Mouse (Mus musculus) embryonic facial prominence, embryonic 12.5 days (tissue): ENCODE data around the gene Szrd1. TPM values are rescaled to one million over a fixed set of nuclear protein-coding genes. Genes with fewer than 3 reads are reported as not detected.
A peak's percentile ranks its signal among the peaks of the same experiment; 100 is the strongest.

Experiments used
- ATAC-seq: fragments of 200-750 bp; cut with Nextera tagmentation; 2 replicates; pipeline ENCODE4 v1.8.0; 2017; ENCODE audit not compliant: insufficient number of reproducible peaks, insufficient read depth, low FRiP score, low TSS enrichment
- H3K27ac ChIP-seq: fragments of 300-500 bp; sonication (generic); 2 replicates; pipeline ENCODE4 v1.5.1; 2016; ENCODE audit warnings: mild to moderate bottlenecking
- H3K27me3 ChIP-seq: fragments of 300-500 bp; sonication (generic); 2 replicates; pipeline ENCODE4 v1.6.1; 2016; ENCODE audit warnings: mild to moderate bottlenecking, moderate library complexity
- H3K36me3 ChIP-seq: fragments of 300-500 bp; sonication (generic); 2 replicates; pipeline ENCODE4 v1.6.1; 2016; ENCODE audit warnings: mild to moderate bottlenecking
- H3K4me1 ChIP-seq: fragments of 300-500 bp; sonication (generic); 2 replicates; pipeline ENCODE4 v1.6.1; 2016
- H3K4me2 ChIP-seq: fragments of 300-500 bp; sonication (generic); replicated peaks from 2 replicates; pipeline ENCODE4 v1.6.1; 2016; ENCODE audit warnings: mild to moderate bottlenecking, moderate library complexity
- H3K4me3 ChIP-seq: fragments of 300-500 bp; sonication (generic); 2 replicates; pipeline ENCODE4 v1.5.1; 2016; ENCODE audit warnings: mild to moderate bottlenecking
- H3K9ac ChIP-seq: fragments of 300-500 bp; sonication (generic); 2 replicates; pipeline ENCODE4 v1.6.1; 2016; ENCODE audit warnings: mild to moderate bottlenecking, moderate library complexity
- H3K9me3 ChIP-seq: fragments of 300-500 bp; sonication (generic); 2 replicates; pipeline ENCODE4 v1.6.1; 2016; ENCODE audit warnings: mild to moderate bottlenecking, moderate library complexity
- whole genome bisulfite sequencing: fragments of 180-500 bp; shearing (Covaris S2); methylation state at CpG from one replicate; pipeline ENCODE4 v1.1.7; 2016; 5-methylcytosine and 5-hydroxymethylcytosine counted together
- polyA plus RNA-seq: library from polyadenylated mRNA; unstranded; fragments of >200 nt; fragmentation: Nextera tagmentation; extraction: Ambion mirVana; gene quantifications from 2 replicates; pipeline ENCODE4 v1.2.1, GENCODE M21; 2016

The Szrd1 gene
- polyA plus RNA-seq, 1 experiment from 2014 or later = 35.2 TPM

DNA sequence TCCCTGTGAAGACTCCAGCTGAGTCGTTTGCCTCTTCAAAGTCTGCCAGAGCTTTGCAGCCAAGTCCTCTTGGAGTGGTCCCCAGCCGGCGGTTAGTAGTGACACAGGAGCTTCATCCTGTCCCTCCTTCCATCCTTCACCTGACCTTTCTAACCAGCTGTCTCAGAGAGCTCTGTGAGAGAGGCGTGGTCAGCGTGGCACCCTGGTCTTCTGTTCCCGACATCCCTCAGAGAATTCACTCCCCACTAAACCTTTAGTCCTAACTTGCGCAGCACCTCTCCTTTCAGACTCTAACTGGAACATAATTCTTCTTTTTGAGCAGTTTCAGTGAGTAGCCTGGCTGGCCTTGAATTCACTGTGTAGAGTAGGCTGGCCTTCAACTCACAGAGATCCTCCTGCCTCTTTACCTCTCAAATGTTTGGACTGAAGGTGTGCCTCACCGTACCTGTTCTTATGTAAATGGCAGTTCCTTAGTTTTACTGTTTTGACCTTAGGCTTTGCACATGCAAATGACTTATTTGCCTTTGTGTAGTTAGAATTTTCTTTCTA is 26.2 kb upstream of the Szrd1 start:
- Histone ChIP-seq H3K9me3 (no peaks in the 10 kb centered on the region), H3K4me3 (no peak overlapping the region), H3K27me3 (no peaks in the 10 kb centered on the region), H3K4me1 (no peaks in the 10 kb centered on the region), H3K36me3 (peaks cover 25% of the 10 kb centered on the region), H3K4me2 (no peak overlapping the region), H3K9ac (no peak overlapping the region), H3K27ac (no peak overlapping the region)
- ATAC-seq = no peak
- 89% methylated on average over 8 of the region's 8 CpGs for WGBS

DNA sequence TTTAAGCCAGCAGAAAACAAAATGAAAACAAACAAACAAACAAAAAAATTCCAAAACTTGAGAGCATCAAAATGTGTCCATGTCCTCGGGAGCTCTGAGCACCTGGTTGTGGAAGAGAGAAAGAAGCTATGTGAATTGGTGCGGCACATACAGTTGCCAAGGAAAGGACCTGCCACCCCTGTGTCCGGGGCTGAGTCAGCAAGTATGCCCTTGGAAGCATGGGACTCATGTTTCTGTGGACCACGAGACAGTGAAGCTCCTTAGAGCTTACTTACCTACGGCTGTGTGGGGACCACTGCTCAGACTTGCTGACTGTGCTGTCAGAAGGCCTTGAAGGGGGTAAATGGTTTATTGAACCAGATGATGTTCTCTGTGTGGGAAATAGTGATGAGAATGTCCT is 24.2 kb upstream of the Szrd1 start:
- H3K27me3 ChIP-seq = no peaks in the 10 kb centered on the region
- no peak overlapping the region for H3K27ac ChIP-seq
- H3K4me3 ChIP-seq = no peak overlapping the region
- 87% methylated on average over 5 of the region's 5 CpGs for WGBS
- H3K9ac ChIP-seq = no peak overlapping the region
- peaks cover 10% of the 10 kb centered on the region for H3K36me3 ChIP-seq
- H3K4me1 ChIP-seq = peaks cover 15% of the 10 kb centered on the region
- no peak for ATAC-seq
- no peaks in the 10 kb centered on the region for H3K9me3 ChIP-seq
- H3K4me2 ChIP-seq = no peak overlapping the region

DNA sequence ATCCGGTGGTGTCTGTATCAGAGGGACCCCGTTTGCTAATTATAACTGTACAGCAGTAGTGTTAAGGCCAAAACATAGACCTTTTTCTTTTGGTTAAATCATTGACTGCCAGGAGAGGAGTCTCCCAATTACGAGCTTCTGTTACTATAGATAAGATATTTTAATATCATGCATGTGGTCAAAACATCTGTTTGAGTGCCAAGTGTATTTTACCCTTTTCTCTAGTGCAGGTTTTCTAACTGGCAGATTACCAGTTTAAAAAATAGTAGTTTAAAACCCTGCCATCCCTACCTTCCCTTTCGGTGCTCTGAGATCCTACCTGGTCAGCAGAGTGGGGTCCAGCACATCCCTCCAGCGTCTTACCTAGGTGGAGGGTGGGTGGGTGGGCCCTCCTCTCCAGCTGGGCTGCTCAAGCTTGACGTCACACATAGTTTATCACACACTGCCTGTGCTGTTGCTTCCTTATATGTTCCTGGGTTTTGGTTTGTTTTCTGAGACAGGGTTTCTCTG is 22.2 kb upstream of the Szrd1 start:
- Histone ChIP-seq H3K27ac (no peak overlapping the region), H3K4me1 (peaks cover 23% of the 10 kb centered on the region), H3K9ac (no peak overlapping the region), H3K27me3 (no peaks in the 10 kb centered on the region), H3K36me3 (no peaks in the 10 kb centered on the region), H3K4me2 (no peak overlapping the region), H3K4me3 (no peak overlapping the region), H3K9me3 (no peaks in the 10 kb centered on the region)
- ATAC-seq = no peak
- WGBS = 89% methylated on average over 6 of the region's 6 CpGs

- peaks cover 27% of the 10 kb centered on the region for H3K4me1 ChIP-seq
- no peak overlapping the region for H3K4me2 ChIP-seq
- H3K9me3 ChIP-seq = no peaks in the 10 kb centered on the region
- no peaks in the 10 kb centered on the region for H3K27me3 ChIP-seq
- WGBS = 81% methylated on average over 4 of the region's 4 CpGs
- H3K4me3 ChIP-seq = no peak overlapping the region
- ATAC-seq = no peak
- no peaks in the 10 kb centered on the region for H3K36me3 ChIP-seq
- H3K9ac ChIP-seq = no peak overlapping the region
- no peak overlapping the region for H3K27ac ChIP-seq
Measured at GRCm38 (mm10) chr4:141160193-141160592, 20.6 kb upstream of the Szrd1 start.

GRCm38 (mm10) chr4:141159666-141160065 is 20.1 kb upstream of the Szrd1 start:
- Histone ChIP-seq H3K4me1 (peaks cover 27% of the 10 kb centered on the region), H3K4me2 (no peak overlapping the region), H3K9ac (no peak overlapping the region), H3K4me3 (no peak overlapping the region), H3K9me3 (no peaks in the 10 kb centered on the region), H3K27ac (peak overlapping the region; percentile 64), H3K36me3 (no peaks in the 10 kb centered on the region), H3K27me3 (no peaks in the 10 kb centered on the region)
- WGBS = 32% methylated on average over 5 of the region's 5 CpGs
- ATAC-seq = no peak

- H3K9me3 ChIP-seq = no peaks in the 10 kb centered on the region
- no peak overlapping the region for H3K9ac ChIP-seq
Measured at GRCm38 (mm10) chr4:141159093-141159492, 19.5 kb upstream of the Szrd1 start.

GRCm38 (mm10) chr4:141158609-141159008 is 19.0 kb upstream of the Szrd1 start:
- WGBS = 85% methylated on average over 2 of the region's 2 CpGs
- Histone ChIP-seq H3K4me1 (peaks cover 27% of the 10 kb centered on the region), H3K36me3 (no peaks in the 10 kb centered on the region), H3K9me3 (no peaks in the 10 kb centered on the region), H3K4me2 (no peak overlapping the region), H3K9ac (no peak overlapping the region), H3K4me3 (no peak overlapping the region), H3K27ac (no peak overlapping the region), H3K27me3 (no peaks in the 10 kb centered on the region)
- ATAC-seq = no peak

More at GRCm38 (mm10) chr4:141159093-141159492, 19.5 kb upstream of the Szrd1 start:
- 0 out of 2 replicates have a peak, but pooled peaks have one; percentile 28 for ATAC-seq
- Histone ChIP-seq H3K27ac (peak overlapping the region; percentile 64; the same call in 1 of the 2 replicates), H3K4me3 (no peak overlapping the region), H3K4me2 (no peak overlapping the region), H3K27me3 (no peaks in the 10 kb centered on the region), H3K4me1 (peaks cover 27% of the 10 kb centered on the region), H3K36me3 (no peaks in the 10 kb centered on the region)
- 46% methylated on average over 11 of the region's 11 CpGs for WGBS

DNA sequence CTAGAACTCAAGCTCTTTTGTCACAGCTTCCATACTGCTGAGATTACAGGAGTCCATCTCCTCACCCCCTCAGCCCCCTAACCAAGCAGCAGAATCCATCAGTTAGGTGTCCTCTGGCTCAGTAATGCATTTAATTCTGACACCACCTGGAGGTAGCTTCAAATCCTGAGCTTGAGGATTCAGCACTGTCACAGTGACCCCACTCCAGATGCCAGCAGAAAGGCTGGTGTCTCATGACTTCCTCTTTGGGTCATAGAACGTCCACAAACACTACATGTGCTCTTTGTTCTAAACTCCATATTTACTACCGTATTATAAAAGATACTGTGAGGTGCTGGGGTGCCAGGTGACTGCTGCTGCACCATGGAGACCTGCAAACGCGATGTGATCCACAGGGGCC is 17.9 kb upstream of the Szrd1 start:
- no peak overlapping the region for H3K4me2 ChIP-seq
- H3K36me3 ChIP-seq = 0 out of 2 replicates have a peak, but pooled peaks cover 3% of the 10 kb centered on the region
- no peaks in the 10 kb centered on the region for H3K9me3 ChIP-seq
- H3K27me3 ChIP-seq = no peaks in the 10 kb centered on the region
- 85% methylated on average over 4 of the region's 4 CpGs for WGBS
- no peak overlapping the region for H3K9ac ChIP-seq
- H3K4me3 ChIP-seq = no peak overlapping the region
- peaks cover 27% of the 10 kb centered on the region for H3K4me1 ChIP-seq
- no peak for ATAC-seq
- no peak overlapping the region for H3K27ac ChIP-seq

DNA sequence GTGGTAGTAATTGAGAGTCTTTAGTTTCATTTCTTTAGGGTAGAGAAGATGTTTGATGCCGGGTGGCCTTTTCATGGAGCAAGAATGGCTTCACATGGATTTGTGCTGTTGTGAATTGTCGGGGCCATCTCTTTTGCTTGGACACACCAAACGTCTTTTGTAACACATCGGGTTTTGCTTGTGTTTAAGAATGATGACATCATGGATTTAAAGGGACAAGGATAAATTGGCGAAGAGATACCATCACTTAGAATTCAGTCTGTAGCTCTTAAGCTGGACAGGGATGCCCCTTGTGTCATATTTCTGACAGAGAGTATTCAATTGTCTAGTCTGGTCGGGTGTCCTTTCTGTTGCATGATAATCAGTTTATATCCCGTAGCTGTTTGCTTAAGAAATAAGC is 9.5 kb upstream of the Szrd1 start:
- Histone ChIP-seq H3K27ac (no peak overlapping the region), H3K27me3 (no peaks in the 10 kb centered on the region), H3K36me3 (0 out of 2 replicates have a peak, but pooled peaks cover 5% of the 10 kb centered on the region), H3K9ac (peak overlapping the region; percentile 83), H3K4me1 (peaks cover 11% of the 10 kb centered on the region), H3K4me3 (peak overlapping the region; percentile 92), H3K4me2 (peak overlapping the region; percentile 78), H3K9me3 (no peaks in the 10 kb centered on the region)
- no peak for ATAC-seq
- WGBS = 32% methylated on average over 7 of the region's 7 CpGs

- Histone ChIP-seq H3K4me1 (peaks cover 11% of the 10 kb centered on the region), H3K9ac (peak overlapping the region; percentile 83), H3K27ac (peak overlapping the region; percentile 92), H3K36me3 (0 out of 2 replicates have a peak, but pooled peaks cover 5% of the 10 kb centered on the region), H3K9me3 (no peaks in the 10 kb centered on the region), H3K4me2 (peak overlapping the region; percentile 78), H3K27me3 (no peaks in the 10 kb centered on the region), H3K4me3 (peak overlapping the region; percentile 92)
- peak; percentile 79 for ATAC-seq
- whole genome bisulfite sequencing = 0% methylated on average over 64 of the region's 66 CpGs
Measured at GRCm38 (mm10) chr4:141148009-141148801, 8.6 kb upstream of the Szrd1 start.

DNA sequence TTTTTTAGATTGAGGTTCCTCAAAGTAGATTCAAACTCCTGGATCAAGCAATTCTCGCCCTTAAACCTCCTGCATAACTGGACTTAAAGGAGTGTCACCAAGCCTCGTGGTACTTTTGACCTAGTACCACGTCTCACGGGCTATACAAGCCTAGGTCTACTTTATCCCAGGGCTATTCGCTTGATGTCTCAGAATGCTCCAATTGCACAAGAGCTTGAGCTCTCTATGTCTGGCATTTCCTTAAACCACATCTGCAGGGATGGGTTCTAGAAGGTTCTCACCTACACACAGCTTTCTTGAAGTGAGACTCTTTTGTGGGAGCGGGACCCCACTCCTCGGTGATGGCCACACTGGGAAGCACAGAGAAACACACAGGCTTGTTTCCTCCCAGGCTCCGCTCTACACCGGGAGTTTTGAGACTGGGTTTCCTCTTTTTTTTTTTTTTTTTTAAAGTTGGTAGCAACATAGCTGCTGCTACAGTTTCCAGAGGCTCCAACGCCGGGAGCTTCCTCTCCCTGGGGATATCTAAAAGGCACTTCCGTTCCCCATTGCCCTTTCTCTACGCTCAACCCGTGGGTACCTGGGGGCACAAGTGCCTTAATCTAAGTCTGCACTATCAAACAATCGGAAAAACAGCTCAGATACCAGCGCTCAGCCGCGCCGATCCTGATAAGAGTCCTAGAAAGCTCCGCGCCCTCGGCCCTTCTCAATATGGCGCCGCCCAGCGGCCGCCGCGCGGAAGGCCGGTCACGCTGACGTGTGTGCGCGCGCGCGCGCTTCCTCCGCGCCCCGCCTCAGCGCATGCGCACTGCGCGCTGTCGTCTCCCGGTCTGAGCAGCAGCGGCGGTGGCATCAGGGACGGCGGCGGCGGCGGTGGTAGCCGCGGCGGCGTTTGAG is 7.8 kb upstream of the Szrd1 start, which contains the start of gene Fbxo42:
Gene Fbxo42 (plus strand): TSS at position 802 of the 897 bp plus-strand sequence.
- WGBS = 8% methylated on average over 58 of the region's 58 CpGs
- H3K4me1 ChIP-seq = peaks cover 11% of the 10 kb centered on the region
- peak within 1 kb of the TSS; percentile 92 for H3K27ac ChIP-seq
- no peaks in the 10 kb centered on the region for H3K9me3 ChIP-seq
- peak; percentile 73 for ATAC-seq
- peak within 1 kb of the TSS; percentile 83 for H3K9ac ChIP-seq
- H3K4me3 ChIP-seq = peak within 1 kb of the TSS; percentile 92
- no peaks in the 10 kb centered on the region for H3K27me3 ChIP-seq
- 0 out of 2 replicates have a peak, but pooled peaks cover under 1% of the 10 kb centered on the region for H3K36me3 ChIP-seq
- peak within 1 kb of the TSS; percentile 78 for H3K4me2 ChIP-seq
